Mouse (Mus musculus) CH12.LX (cell line): ENCODE results near the gene Atp6v1fnb. TPM values are rescaled to one million over a fixed set of nuclear protein-coding genes. Genes with fewer than 3 reads are reported as not detected.
A peak's percentile ranks its signal among the peaks of the same experiment; 100 is the strongest.

Experiments used
- DNase-seq: peaks from one replicate; pipeline ENCODE4 v3.0.0-alpha.2; 2013; ENCODE audit errors: extremely low read depth
- H3K27ac ChIP-seq: 2 replicates; pipeline ENCODE4 v1.5.1; 2012; ENCODE audit warnings: low read depth, mild to moderate bottlenecking, control low read depth, moderate library complexity; ENCODE audit not compliant: insufficient read depth
- H3K27me3 ChIP-seq: replicated peaks from 2 replicates; pipeline ENCODE3; 2012; ENCODE audit warnings: inconsistent platforms
- H3K36me3 ChIP-seq, 2 experiments: replicated peaks in 1 of 2; 2 replicates each; pipeline versions ENCODE3 to v1.6.1; 2012; ENCODE audit warnings: inconsistent platforms in 1 of 2, low read length in 1 of 2, mild to moderate bottlenecking in 1 of 2, mixed read lengths in 1 of 2, moderate library complexity in 1 of 2; ENCODE audit not compliant: control insufficient read depth in 1 of 2, insufficient read depth in 1 of 2
- H3K4me1 ChIP-seq, 2 experiments: 2 replicates each; pipeline ENCODE4 v1.6.1; 2012; ENCODE audit warnings: inconsistent platforms in 1 of 2, moderate library complexity in 1 of 2; ENCODE audit not compliant: insufficient read depth in 2 of 2, control insufficient read depth in 1 of 2
- H3K4me2 ChIP-seq: 2 replicates; pipeline ENCODE4 v1.6.1; 2012; ENCODE audit warnings: low read depth, mild to moderate bottlenecking, control low read depth; ENCODE audit not compliant: poor library complexity, insufficient read depth, severe bottlenecking
- H3K4me3 ChIP-seq, 3 experiments: fragments of 150-350 bp in 1 of 3; sonication (generic) in 1 of 3; replicated peaks in 1 of 3; 2 replicates each; pipeline versions ENCODE3 to v1.5.1; 2011 to 2012; ENCODE audit warnings: low read depth in 2 of 3, low read length in 2 of 3, mild to moderate bottlenecking in 2 of 3, moderate library complexity in 2 of 3, control low read depth in 1 of 3, improper control_type of control experiment in 1 of 3, inconsistent platforms in 1 of 3, mixed read lengths in 1 of 3; ENCODE audit not compliant: poor library complexity in 1 of 3
- H3K79me2 ChIP-seq: replicated peaks from 2 replicates; pipeline ENCODE4 v1.6.1; 2012; ENCODE audit warnings: mild to moderate bottlenecking, moderate library complexity; ENCODE audit not compliant: control insufficient read depth, poor library complexity, insufficient read depth, severe bottlenecking; ENCODE audit errors: extremely low read depth
- H3K9ac ChIP-seq: 2 replicates; pipeline ENCODE4 v1.6.1; 2012; ENCODE audit warnings: low read depth, mild to moderate bottlenecking, control low read depth, moderate library complexity; ENCODE audit not compliant: insufficient read depth
- H3K9me3 ChIP-seq: replicated peaks from 2 replicates; pipeline ENCODE3; 2012; ENCODE audit warnings: low read length, inconsistent platforms, mixed read lengths
- CHD1 ChIP-seq: IDR thresholded peaks from 2 replicates; pipeline ENCODE4 v1.6.1; 2012; ENCODE audit warnings: low read depth, low read length, improper control_type of control experiment, inconsistent platforms
- E2F4 ChIP-seq: IDR thresholded peaks from 2 replicates; pipeline ENCODE4 v1.6.1; 2011; ENCODE audit warnings: low read depth, low read length, improper control_type of control experiment; ENCODE audit not compliant: insufficient replicate concordance
- ELF1 ChIP-seq: IDR thresholded peaks from 2 replicates; pipeline ENCODE4 v1.6.1; 2014; ENCODE audit warnings: low read depth, mild to moderate bottlenecking, inconsistent platforms, low read length, improper control_type of control experiment
- HCFC1 ChIP-seq: IDR thresholded peaks from 2 replicates; pipeline ENCODE4 v1.6.1; 2012; ENCODE audit warnings: low read depth, mild to moderate bottlenecking, inconsistent platforms, low read length, improper control_type of control experiment
- MAFK ChIP-seq: IDR thresholded peaks from 2 replicates; pipeline ENCODE4 v1.6.1; 2011; ENCODE audit warnings: low read length, improper control_type of control experiment; ENCODE audit not compliant: insufficient replicate concordance
- MAZ ChIP-seq: IDR thresholded peaks from 2 replicates; pipeline ENCODE4 v1.6.1; 2012; ENCODE audit warnings: low read depth, mild to moderate bottlenecking, inconsistent platforms, low read length, improper control_type of control experiment, moderate library complexity
- PAX5 ChIP-seq: IDR thresholded peaks from 2 replicates; pipeline ENCODE4 v1.6.1; 2012; ENCODE audit warnings: low read length, inconsistent platforms, mixed read lengths
- RAD21 ChIP-seq: IDR thresholded peaks from 2 replicates; pipeline ENCODE4 v1.6.1; 2011; ENCODE audit warnings: low read depth, mild to moderate bottlenecking, low read length, improper control_type of control experiment, moderate library complexity
- RCOR1 ChIP-seq: conservative IDR thresholded peaks from 2 replicates; pipeline ENCODE4 v1.6.1; 2012; ENCODE audit warnings: low read depth, mild to moderate bottlenecking, inconsistent platforms, low read length, improper control_type of control experiment
- SIN3A ChIP-seq: IDR thresholded peaks from 2 replicates; pipeline ENCODE4 v1.6.1; 2012; ENCODE audit warnings: low read length, improper control_type of control experiment, inconsistent platforms
- TBP ChIP-seq: conservative IDR thresholded peaks from 2 replicates; pipeline ENCODE4 v1.6.1; 2011; ENCODE audit warnings: low read depth, low read length, improper control_type of control experiment
- USF2 ChIP-seq: conservative IDR thresholded peaks from 2 replicates; pipeline ENCODE4 v1.6.1; 2011; ENCODE audit warnings: low read depth, low read length, improper control_type of control experiment
- ZC3H11A ChIP-seq: IDR thresholded peaks from 2 replicates; pipeline ENCODE4 v1.6.1; 2012; ENCODE audit warnings: low read depth, mild to moderate bottlenecking, inconsistent platforms, low read length, improper control_type of control experiment
- ZKSCAN1 ChIP-seq: IDR thresholded peaks from 2 replicates; pipeline ENCODE4 v1.6.1; 2012; ENCODE audit warnings: low read depth, inconsistent platforms, low read length, improper control_type of control experiment, borderline replicate concordance
- ZNF384 ChIP-seq: IDR thresholded peaks from 2 replicates; pipeline ENCODE4 v1.6.1; 2012; ENCODE audit warnings: low read depth, low read length, improper control_type of control experiment, inconsistent platforms
- dilution Hi-C: fragments of 300-500 bp; cut with MboI; formaldehyde crosslinking; loops from 2 replicates; pipeline ENCODE4 v1.14.3; 2020; ENCODE audit warnings: low sequenced_read_pairs; ENCODE audit not compliant: extremely low pct_unique_long_range_greater_than_20kb, extremely low pct_ligation_motif_present
- in situ Hi-C: fragments of 300-500 bp; cut with MboI; formaldehyde crosslinking; loops from 3 replicates; pipeline ENCODE4 v1.14.3; 2019; ENCODE audit warnings: low sequenced_read_pairs, low pct_ligation_motif_present, low pct_unique_long_range_greater_than_20kb, mixed read lengths
- polyA plus RNA-seq: library from polyadenylated mRNA; unstranded; fragments of >175 nt; gene quantifications from 2 replicates; pipeline ENCODE4 v1.2.1, GENCODE M21; 2012; ENCODE audit warnings: low read depth; ENCODE audit not compliant: insufficient read length
- total RNA-seq, 2 experiments: library from RNA; depleted of rRNA; stranded (reverse); fragments of 300-350 nt in 1 of 2; fragments of >200 nt in 1 of 2; gene quantifications; 2 replicates each; pipeline ENCODE4 v1.2.3; 2012 to 2014

Atp6v1fnb gene
- total and polyA plus RNA-seq, 3 experiments = not detected

- no peak overlapping the region for H3K4me2 ChIP-seq
- no peaks in the 10 kb centered on the region for H3K36me3 ChIP-seq
- no peak for DNase-seq
- H3K4me1 ChIP-seq = peaks cover 0 to 3% of the 10 kb centered on the region in 2 experiments; a peak in 1 of 4 replicates
- TF ChIP-seq MAZ = no peak
- H3K4me3 ChIP-seq = no peak overlapping the region
- H3K79me2 ChIP-seq = no peaks in the 10 kb centered on the region
- no peak overlapping the region for H3K9ac ChIP-seq
- peaks cover 23% of the 10 kb centered on the region for H3K27me3 ChIP-seq
- H3K9me3 ChIP-seq = no peaks in the 10 kb centered on the region
- in situ Hi-C loops = no loop called here
- dilution Hi-C loops = no loop called here
- H3K27ac ChIP-seq = no peak overlapping the region
Observed at GRCm38 (mm10) chr6:29506834-29507233, 35.6 kb downstream of the Atp6v1fnb start.

DNA sequence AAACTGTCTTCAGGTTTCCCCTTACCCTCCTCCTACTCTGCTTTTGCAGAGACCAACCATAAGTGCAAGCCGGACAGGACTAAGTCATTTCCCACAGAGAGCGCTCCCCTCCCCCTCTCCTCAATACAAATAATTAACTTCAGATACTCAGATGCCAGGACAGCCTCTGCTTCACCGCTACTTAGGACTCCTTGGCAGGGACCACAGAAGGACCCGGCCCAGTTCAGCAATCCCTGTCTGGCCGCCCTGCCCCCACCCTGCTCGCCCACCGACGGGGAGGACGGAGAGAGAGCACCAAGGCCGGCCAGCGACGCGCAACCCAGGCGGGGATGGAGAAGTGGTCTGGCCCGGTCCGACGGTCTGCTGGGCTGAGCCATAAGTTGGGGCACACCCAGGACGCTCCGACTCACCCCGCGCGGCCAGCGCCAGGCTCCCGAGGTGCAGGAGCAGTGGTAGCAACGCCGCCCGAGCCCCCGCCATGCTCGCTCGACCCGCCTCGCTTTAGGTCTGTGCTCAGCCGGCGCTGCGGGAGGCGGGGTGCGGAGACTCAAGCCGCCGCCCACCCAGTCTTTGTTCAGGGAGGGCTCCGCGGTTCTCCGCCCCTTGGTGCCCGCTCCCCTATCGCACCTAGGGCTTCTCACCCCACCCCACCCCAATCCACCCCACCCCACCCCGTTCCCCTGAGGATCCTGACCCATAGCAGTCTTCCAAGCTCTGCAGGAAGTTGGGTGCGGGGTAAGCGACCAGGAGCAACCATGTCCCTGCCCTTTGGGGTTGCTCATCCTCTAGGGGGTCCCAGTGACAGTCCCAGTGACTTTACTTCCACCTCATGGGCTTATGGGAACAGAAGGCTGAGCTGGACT is 36.4 kb downstream of the Atp6v1fnb start, which contains the start of gene Kcp:
TSS of gene Kcp (minus strand) at position 506 of the 863 bp plus-strand sequence.
- TF ChIP-seq HCFC1 = no peak
- TF ChIP-seq RCOR1 = no peak
- no peak for TF ChIP-seq CHD1
- TF ChIP-seq SIN3A = no peak
- no peak for TF ChIP-seq ZC3H11A
- no peak for TF ChIP-seq TBP
- no peak for TF ChIP-seq ELF1
- TF ChIP-seq MAFK = no peak
- TF ChIP-seq PAX5 = no peak
- TF ChIP-seq ZNF384 = no peak
- TF ChIP-seq E2F4 = no peak
- no peak for TF ChIP-seq RAD21
- TF ChIP-seq USF2 = no peak
- no peak for TF ChIP-seq ZKSCAN1

More for the DNA sequence above, 36.4 kb downstream of the Atp6v1fnb start, which contains the start of gene Kcp:
- Histone ChIP-seq H3K79me2 (no peaks in the 10 kb centered on the region), H3K4me1 (peaks cover 0 to 8% of the 10 kb centered on the region in 2 experiments; a peak in 1 of 4 replicates), H3K27me3 (peaks cover 17% of the 10 kb centered on the region), H3K36me3 (no peaks in the 10 kb centered on the region), H3K9me3 (no peaks in the 10 kb centered on the region), H3K27ac (no peak within 1 kb of the TSS), H3K4me3 (peak within 1 kb of the TSS in 1 of 3 experiments; percentile 8), H3K4me2 (no peak within 1 kb of the TSS), H3K9ac (no peak within 1 kb of the TSS)
- DNase-seq = no peak
- in situ Hi-C loops (no loop called here), dilution Hi-C loops (no loop called here)
